Mouse (Mus musculus): ENCODE measurements at regions not wholly inside any gene's neighbourhood (a gene's known extent, or its start where the extent isn't known, plus 50 kb on each side); places are given as distances from the start of the nearest gene placed in this dataset.

DNA sequence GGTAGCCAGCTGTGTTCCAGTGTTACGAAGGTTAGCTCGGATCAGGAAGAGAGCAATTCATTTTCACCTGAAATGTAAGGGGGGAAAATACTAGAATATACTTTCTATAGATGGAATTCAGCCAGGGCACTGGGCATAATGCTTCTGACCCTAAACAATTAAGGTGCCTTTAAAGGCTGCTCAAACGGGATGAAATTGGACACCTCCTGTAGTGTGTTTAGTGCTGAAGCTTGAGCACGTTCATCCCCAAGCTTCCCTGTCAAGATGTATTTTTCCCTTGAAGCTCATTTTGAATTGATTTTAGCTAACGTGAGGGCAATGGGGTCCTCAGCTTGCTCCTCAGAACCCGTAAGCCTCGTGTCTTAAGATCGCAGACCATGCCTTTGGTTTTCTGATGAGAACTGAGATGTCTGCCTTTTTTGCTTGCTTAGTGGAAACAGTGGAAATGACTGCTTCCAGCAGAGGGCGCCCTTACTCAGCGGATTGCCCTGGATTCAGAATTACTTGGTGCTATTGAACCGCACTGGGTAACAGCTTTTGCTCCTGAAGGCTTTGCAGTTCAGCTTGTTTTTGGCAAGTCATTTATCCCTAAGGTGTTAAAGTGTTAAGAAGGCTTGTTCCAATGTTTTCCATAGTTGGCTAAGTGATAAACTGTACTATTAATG lies 74.6 kb upstream of the Fermt1 start:
- H3K27ac ChIP-seq: no peak overlapping the region; the same call in 1 of the 2 replicates
- no peaks in the 10 kb centered on the region for H3K36me3 ChIP-seq
- ATAC-seq (ENCODE audit: low read depth) (no peak), DNase-seq (peak; percentile 7)
- H3K27me3 ChIP-seq: no peaks in the 10 kb centered on the region
- H3K4me1 ChIP-seq (replicated peaks): no peaks in the 10 kb centered on the region
- no peak overlapping the region for H3K4me3 ChIP-seq (replicated peaks)
- no peaks in the 10 kb centered on the region for H3K9me3 ChIP-seq (replicated peaks)
- H3K4me2 ChIP-seq: no peak overlapping the region
- whole genome bisulfite sequencing (ENCODE audit: insufficient replicate concordance): 24% methylated on average over 11 of the region's 11 CpGs
- no peak overlapping the region for H3K9ac ChIP-seq

DNA sequence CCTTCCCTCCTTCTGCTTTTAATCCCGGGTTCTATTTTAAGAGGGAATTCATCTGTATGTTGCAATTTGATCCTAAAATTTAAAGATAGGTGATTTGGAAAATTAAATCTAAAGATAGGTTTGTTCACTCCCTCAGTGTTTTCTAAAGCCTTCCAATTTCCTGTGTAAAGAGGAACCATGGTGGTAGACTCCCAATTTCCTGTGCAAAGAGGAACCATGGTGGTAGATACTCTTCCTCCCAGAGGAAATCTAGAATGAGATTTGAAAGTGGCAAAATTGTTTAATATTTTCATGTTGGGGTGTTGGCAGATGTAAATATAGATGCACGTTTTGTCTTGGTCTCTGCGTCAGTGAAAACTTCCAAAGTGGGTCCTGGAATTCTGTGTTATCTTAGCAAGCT lies 75.5 kb upstream of the Fermt1 start:
- Histone ChIP-seq H3K4me2 (no peak overlapping the region), H3K4me1 (replicated peaks) (no peaks in the 10 kb centered on the region), H3K9me3 (replicated peaks) (no peaks in the 10 kb centered on the region), H3K27me3 (no peaks in the 10 kb centered on the region), H3K9ac (no peak overlapping the region), H3K27ac (no peak overlapping the region), H3K36me3 (no peaks in the 10 kb centered on the region), H3K4me3 (replicated peaks) (no peak overlapping the region)
- WGBS (ENCODE audit: insufficient replicate concordance): 52% methylated on average over 3 of the region's 3 CpGs
- no peak for ATAC-seq (ENCODE audit: low read depth)
- DNase-seq: no peak

DNA sequence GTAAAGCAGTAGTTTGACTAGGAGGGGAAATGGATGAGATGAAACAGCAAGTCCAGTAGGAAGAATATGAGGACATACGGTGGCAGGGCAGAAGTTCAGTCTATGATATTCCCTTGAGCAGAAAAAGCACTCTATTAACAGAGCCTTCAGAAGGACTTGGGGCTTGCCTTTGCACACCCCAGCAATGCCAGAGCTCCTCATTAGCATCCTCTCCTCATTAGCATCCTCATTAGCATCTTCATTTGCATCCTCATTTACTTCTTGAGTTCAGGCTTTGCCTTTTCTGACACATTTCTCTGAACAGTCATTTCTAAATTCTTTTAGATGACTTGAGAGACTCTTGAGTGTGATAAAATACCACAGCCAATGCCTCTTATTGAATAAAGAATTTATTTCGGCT lies 81.3 kb upstream of the Fermt1 start:
- Histone ChIP-seq H3K9me3 (replicated peaks) (no peaks in the 10 kb centered on the region), H3K27me3 (no peaks in the 10 kb centered on the region), H3K27ac (no peak overlapping the region), H3K9ac (no peak overlapping the region), H3K36me3 (no peaks in the 10 kb centered on the region), H3K4me1 (replicated peaks) (no peaks in the 10 kb centered on the region), H3K4me3 (replicated peaks) (no peak overlapping the region), H3K4me2 (no peak overlapping the region)
- no peak for DNase-seq
- ATAC-seq (ENCODE audit: low read depth): no peak
- WGBS (ENCODE audit: insufficient replicate concordance): 71% methylated on average over 2 of the region's 2 CpGs

DNA sequence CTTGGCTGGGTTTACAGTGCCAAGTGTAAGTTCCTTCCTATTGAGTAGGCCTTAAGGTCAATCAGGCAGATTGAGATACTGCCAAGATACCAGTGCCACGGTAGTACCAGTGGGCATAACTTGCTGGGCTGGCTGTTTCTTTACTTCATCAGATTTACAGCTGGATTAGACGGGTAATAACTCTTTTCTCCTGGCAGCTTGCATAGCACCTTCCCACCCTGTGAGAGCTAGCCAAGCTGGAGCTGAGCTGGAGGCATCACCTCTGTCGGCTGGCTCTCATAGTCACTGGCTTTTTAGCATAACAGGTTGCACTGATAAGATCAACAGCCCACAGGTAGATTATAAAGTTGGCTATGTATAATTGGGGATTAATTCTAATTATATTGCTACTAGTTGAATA lies 89.7 kb upstream of the Fermt1 start:
- no peak for ATAC-seq (ENCODE audit: low read depth)
- 51% methylated on average over 3 of the region's 3 CpGs for WGBS (ENCODE audit: insufficient replicate concordance)
- Histone ChIP-seq H3K9me3 (replicated peaks) (no peaks in the 10 kb centered on the region), H3K4me2 (no peak overlapping the region), H3K9ac (no peak overlapping the region), H3K4me3 (replicated peaks) (no peak overlapping the region), H3K27ac (no peak overlapping the region), H3K27me3 (no peaks in the 10 kb centered on the region), H3K4me1 (replicated peaks) (no peaks in the 10 kb centered on the region), H3K36me3 (no peaks in the 10 kb centered on the region)
- no peak for DNase-seq

DNA sequence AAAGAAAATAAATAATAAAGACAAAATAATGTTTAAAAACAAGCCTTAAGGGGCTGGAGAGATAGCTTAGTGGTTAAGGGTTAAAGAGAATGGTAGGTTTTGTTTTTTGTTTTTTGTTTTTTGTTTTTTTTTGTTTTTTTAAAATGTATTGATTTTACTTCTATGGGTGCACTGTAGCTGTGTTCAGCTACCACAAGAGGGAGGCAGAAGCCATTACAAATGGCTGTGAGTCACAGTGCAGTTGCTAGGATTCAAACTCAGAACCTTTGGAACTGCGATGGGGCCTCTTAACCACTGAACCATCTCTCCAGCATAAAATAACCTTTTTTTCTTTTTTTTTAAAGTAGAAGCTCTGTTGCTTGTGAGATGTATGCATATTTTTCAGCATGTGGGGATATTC lies 95.0 kb upstream of the Fermt1 start:
- H3K27me3 ChIP-seq: no peaks in the 10 kb centered on the region
- H3K4me1 ChIP-seq (replicated peaks): no peaks in the 10 kb centered on the region
- no peak overlapping the region for H3K27ac ChIP-seq
- WGBS (ENCODE audit: insufficient replicate concordance): 75% methylated on average over 1 of the region's 1 CpGs
- H3K9me3 ChIP-seq (replicated peaks): no peaks in the 10 kb centered on the region
- H3K4me3 ChIP-seq (replicated peaks): no peak overlapping the region
- ATAC-seq (ENCODE audit: low read depth) (no peak), DNase-seq (no peak)
- H3K9ac ChIP-seq: no peak overlapping the region
- H3K4me2 ChIP-seq: no peak overlapping the region
- no peaks in the 10 kb centered on the region for H3K36me3 ChIP-seq

DNA sequence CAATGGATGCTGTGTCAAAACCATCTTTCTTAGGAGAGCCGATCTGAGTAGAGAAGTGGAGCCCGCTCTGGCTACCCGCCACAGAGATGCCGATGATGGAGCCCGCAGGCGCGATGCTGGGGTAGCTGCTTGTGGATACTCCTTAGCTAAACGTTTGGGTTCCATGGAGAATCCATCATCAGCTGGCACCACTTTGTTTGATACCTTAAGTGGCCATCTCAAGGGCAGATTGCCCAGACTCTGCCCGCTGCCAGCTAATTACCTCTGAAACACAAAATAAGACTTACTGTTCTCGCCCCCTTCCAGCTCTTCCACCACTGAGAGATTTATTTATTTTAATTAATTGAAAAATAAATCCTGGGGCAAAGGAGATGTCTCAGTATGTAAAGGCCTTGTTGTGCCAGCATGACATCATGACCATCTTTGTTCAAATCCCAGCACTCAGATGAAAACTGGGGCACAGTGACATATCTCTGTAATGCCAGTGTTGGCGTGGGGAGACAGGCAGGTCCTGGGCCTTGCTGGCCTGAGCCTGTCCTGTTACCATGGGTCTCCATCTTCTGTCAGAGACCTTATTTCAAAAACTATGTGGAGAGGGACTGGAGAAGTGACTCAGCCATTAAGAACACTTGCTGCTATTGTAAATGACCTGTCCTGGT lies 132.1 kb upstream of the Fermt1 start:
- ATAC-seq (ENCODE audit: low read depth): no peak

DNA sequence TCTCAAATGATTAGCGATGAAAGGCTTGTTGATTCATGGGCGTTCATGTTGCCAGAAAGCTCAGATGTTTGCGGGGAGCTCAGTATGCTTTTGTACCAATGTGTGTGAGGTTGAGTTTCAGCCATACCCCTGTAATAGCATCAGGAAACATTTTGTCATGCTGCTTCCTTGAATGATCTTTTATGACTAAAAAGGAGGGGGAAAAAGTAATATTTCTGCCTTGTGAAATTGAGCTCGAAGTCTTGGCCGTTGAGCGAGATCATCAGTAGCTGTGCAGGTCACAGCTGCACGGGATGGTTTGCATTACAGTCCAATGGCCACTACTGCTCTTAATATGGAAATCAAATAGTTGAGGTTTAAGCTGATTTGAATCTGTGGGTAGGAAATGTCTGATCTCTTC lies 145.3 kb upstream of the Fermt1 start:
- H3K4me1 ChIP-seq (replicated peaks): no peaks in the 10 kb centered on the region
- H3K27ac ChIP-seq: no peak overlapping the region
- WGBS (ENCODE audit: insufficient replicate concordance): 79% methylated on average over 7 of the region's 7 CpGs
- H3K4me2 ChIP-seq: no peak overlapping the region
- no peak for DNase-seq
- H3K9me3 ChIP-seq (replicated peaks): no peaks in the 10 kb centered on the region
- no peaks in the 10 kb centered on the region for H3K36me3 ChIP-seq
- H3K27me3 ChIP-seq: no peaks in the 10 kb centered on the region
- H3K4me3 ChIP-seq (replicated peaks): no peak overlapping the region
- no peak for ATAC-seq (ENCODE audit: low read depth)
- no peak overlapping the region for H3K9ac ChIP-seq

More for the DNA sequence above, 132.1 kb upstream of the Fermt1 start:
- H3K4me2 ChIP-seq: no peak overlapping the region
- H3K9ac ChIP-seq: no peak overlapping the region
- 77% methylated on average over 11 of the region's 11 CpGs for WGBS (ENCODE audit: insufficient replicate concordance)
- H3K27ac ChIP-seq: no peak overlapping the region
- no peaks in the 10 kb centered on the region for H3K36me3 ChIP-seq
- no peak for DNase-seq
- H3K27me3 ChIP-seq: no peaks in the 10 kb centered on the region
- H3K4me3 ChIP-seq (replicated peaks): no peak overlapping the region
- no peaks in the 10 kb centered on the region for H3K9me3 ChIP-seq (replicated peaks)
- H3K4me1 ChIP-seq (replicated peaks): no peaks in the 10 kb centered on the region

DNA sequence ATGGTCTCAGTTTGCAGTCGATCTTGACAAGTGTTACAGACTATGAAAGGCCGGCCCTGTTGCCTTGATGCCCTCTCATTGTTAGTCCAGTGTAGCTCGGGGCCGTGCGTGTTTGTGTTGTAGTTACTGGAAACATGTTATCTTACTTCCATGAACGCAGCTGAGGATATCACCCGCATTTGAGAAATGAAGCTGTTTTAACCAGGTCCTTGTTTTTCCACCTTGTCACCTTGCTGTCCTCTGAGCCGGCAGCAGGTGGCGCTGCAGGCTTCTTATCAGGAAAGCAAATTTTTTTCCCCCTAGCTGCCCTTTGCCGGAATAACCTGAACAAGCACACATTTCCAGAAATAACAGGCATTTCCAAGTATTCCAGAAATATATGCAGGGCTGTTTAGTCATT lies 167.9 kb upstream of the Fermt1 start:
- WGBS (ENCODE audit: insufficient replicate concordance): 18% methylated on average over 10 of the region's 10 CpGs
- Histone ChIP-seq H3K9ac (no peak overlapping the region), H3K9me3 (replicated peaks) (no peaks in the 10 kb centered on the region), H3K4me3 (replicated peaks) (no peak overlapping the region), H3K4me1 (replicated peaks) (no peaks in the 10 kb centered on the region), H3K27ac (no peak overlapping the region), H3K27me3 (no peaks in the 10 kb centered on the region), H3K36me3 (no peaks in the 10 kb centered on the region), H3K4me2 (no peak overlapping the region)
- ATAC-seq (ENCODE audit: low read depth) (no peak), DNase-seq (peak; percentile 15)

DNA sequence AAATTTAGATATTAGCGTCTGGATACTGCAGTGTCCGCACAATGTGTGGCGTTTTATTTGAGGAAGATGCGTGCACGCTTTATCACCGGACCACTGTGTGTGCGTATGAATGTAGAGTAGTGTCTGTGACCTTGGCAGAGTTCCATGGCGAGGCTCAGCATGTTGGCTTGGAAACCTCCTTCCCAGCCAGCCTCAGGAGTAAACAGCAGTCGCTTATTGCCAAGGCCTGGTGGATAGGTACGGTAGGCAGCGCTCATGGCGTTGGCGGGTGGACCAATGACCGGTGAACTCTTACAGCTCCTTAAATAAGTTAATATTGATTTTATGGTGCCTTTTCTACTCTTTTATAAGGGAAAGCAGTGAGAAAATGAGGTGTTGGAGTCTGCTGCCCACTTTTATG lies 172.9 kb upstream of the Fermt1 start:
- H3K4me2 ChIP-seq: no peak overlapping the region
- H3K4me3 ChIP-seq (replicated peaks): no peak overlapping the region
- 80% methylated on average over 14 of the region's 14 CpGs for WGBS (ENCODE audit: insufficient replicate concordance)
- H3K27ac ChIP-seq: no peak overlapping the region
- H3K27me3 ChIP-seq: no peaks in the 10 kb centered on the region
- ATAC-seq (ENCODE audit: low read depth) (no peak), DNase-seq (no peak)
- H3K9ac ChIP-seq: no peak overlapping the region
- no peaks in the 10 kb centered on the region for H3K36me3 ChIP-seq
- no peaks in the 10 kb centered on the region for H3K9me3 ChIP-seq (replicated peaks)
- H3K4me1 ChIP-seq (replicated peaks): no peaks in the 10 kb centered on the region

DNA sequence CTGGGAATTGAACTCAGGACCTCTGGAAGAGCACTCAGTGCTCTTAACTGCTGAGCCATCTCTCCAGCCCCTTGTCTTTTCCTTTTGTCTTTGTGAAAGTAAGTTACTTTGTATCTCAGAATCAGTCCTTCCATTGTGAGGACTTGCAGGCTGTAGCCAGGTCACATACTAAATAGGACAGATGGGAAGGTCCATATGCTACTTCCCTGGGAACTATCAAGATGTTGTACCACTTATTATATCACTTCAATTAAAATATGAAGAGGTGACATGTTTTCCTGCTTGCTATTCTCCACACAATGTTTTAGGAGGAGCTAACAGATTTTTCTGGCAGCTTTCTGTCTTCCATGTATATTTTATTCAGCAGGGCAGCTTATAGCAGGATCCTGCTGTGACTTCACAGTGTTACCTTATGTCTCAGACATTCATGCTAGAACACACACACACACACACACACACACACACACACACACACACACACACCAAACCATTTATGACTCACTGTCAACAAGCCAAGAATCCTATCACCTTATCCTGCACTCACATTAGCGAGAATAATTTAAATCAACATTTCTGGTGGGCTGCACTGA lies 179.6 kb upstream of the Fermt1 start:
- no peak for ATAC-seq (ENCODE audit: low read depth)
- Histone ChIP-seq H3K4me2 (no peak overlapping the region), H3K36me3 (no peaks in the 10 kb centered on the region), H3K4me3 (replicated peaks) (no peak overlapping the region), H3K4me1 (replicated peaks) (no peaks in the 10 kb centered on the region), H3K9me3 (replicated peaks) (no peaks in the 10 kb centered on the region), H3K9ac (no peak overlapping the region), H3K27me3 (no peaks in the 10 kb centered on the region), H3K27ac (no peak overlapping the region)
- no peak for DNase-seq
- WGBS (ENCODE audit: insufficient replicate concordance): 66% methylated on average over 1 of the region's 1 CpGs

DNA sequence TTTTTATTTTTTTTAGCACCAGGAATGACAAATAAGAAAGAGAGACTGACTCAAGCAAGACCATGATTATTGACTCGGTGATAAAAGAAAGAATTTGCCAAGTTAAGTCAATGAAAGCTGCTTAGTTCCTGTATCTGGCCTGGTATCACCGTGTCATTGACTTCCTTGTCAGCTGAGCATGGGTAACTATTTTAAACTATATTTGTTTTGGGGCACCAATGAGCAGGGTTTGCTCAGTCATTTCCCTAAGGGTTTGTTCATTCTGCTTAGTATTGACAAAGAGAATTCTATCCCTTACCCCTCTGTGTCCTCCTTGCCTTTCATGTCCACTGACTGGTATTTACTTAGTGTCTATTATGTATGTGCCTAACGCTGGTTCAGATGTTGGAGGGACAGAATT lies 189.2 kb upstream of the Fermt1 start:
- Histone ChIP-seq H3K27ac (no peak overlapping the region), H3K4me3 (replicated peaks) (no peak overlapping the region), H3K9me3 (replicated peaks) (no peaks in the 10 kb centered on the region), H3K36me3 (no peaks in the 10 kb centered on the region), H3K4me2 (no peak overlapping the region), H3K9ac (no peak overlapping the region), H3K27me3 (no peaks in the 10 kb centered on the region), H3K4me1 (replicated peaks) (no peaks in the 10 kb centered on the region)
- ATAC-seq (ENCODE audit: low read depth): no peak
- no peak for DNase-seq
- WGBS (ENCODE audit: insufficient replicate concordance): 41% methylated on average over 3 of the region's 3 CpGs

DNA sequence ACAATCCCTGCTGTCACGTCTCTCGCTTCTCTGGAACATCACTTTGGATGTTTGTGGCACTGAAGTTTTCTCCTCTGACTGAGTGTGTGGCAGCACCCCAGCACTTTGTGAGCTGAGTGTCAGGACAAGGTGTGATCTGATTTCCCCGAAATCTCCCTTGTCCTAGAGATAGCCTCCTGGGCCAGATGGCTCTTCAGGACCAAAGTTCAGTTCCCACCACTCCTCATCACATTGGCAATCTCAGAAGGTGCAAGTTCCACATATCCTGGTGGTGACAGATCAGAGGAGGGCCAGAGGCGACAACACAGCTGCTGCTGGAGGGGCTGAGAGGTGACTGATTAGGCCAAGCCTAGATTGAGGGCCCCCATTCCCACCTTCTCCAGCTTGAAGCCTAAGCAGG lies 193.2 kb upstream of the Fermt1 start:
- DNase-seq: no peak
- Histone ChIP-seq H3K9me3 (replicated peaks) (no peaks in the 10 kb centered on the region), H3K4me2 (no peak overlapping the region), H3K4me1 (replicated peaks) (no peaks in the 10 kb centered on the region), H3K4me3 (replicated peaks) (no peak overlapping the region), H3K36me3 (no peaks in the 10 kb centered on the region), H3K27ac (no peak overlapping the region), H3K9ac (no peak overlapping the region), H3K27me3 (no peaks in the 10 kb centered on the region)
- WGBS (ENCODE audit: insufficient replicate concordance): 56% methylated on average over 4 of the region's 4 CpGs
- ATAC-seq (ENCODE audit: low read depth): no peak
